13 mouse cellular contexts compared by ENCODE assay signal in genomic region chr9:109040906-109041305, GRCm38 (mm10). TPM values are rescaled to one million over a fixed set of nuclear protein-coding genes. Genes with fewer than 3 reads are reported as not detected.
DNase-seq lines count a peak whose midpoint lies in the region; ATAC-seq lines count a peak whose summit lies in the region.
"Had no signal": no experiment of that assay in that cellular context is flagged by ENCODE, and none has a peak within 500 bp of the region (broad histone marks: within the 10 kb centered on the region; RNA-seq: fewer than 3 reads in every experiment).

No protein-coding gene starts in this region.

- H3K4me3 ChIP-seq in heart, embryonic 12.5 days: peak overlapping the region; percentile 0; the same call in 1 of the 2 replicates
- peak overlapping the region; percentile 5; the same call in 1 of the 2 replicates for H3K4me3 ChIP-seq in heart, embryonic 16.5 days (ENCODE audit: low read length)
- H3K4me3 ChIP-seq in neural tube, embryonic 15.5 days (replicated peaks): no peak overlapping the region
- H3K4me3 ChIP-seq: hindbrain, embryonic 10.5 days had no signal

- intact Hi-C loops in heart, postnatal 25 days (cut with DNase I): no loop called here

- 0 out of 2 replicates have a peak, but pooled peaks cover 5% of the 10 kb centered on the region for H3K36me3 ChIP-seq in heart, embryonic 12.5 days
- no peaks in the 10 kb centered on the region for H3K36me3 ChIP-seq in heart, embryonic 16.5 days (ENCODE audit: control insufficient read depth, insufficient read depth)
- no peaks in the 10 kb centered on the region for H3K36me3 ChIP-seq in neural tube, embryonic 15.5 days
- H3K36me3 ChIP-seq: hindbrain, embryonic 10.5 days had no signal

- peak overlapping the region; percentile 5 for H3K9ac ChIP-seq in heart, embryonic 12.5 days
- peak overlapping the region; percentile 49 for H3K9ac ChIP-seq in heart, embryonic 16.5 days (ENCODE audit: low read length)
- no peak overlapping the region for H3K9ac ChIP-seq in neural tube, embryonic 15.5 days (replicated peaks)
- H3K9ac ChIP-seq: forebrain, postnatal 0 days had no signal

- ATAC-seq in heart, embryonic 12.5 days (ENCODE audit: insufficient number of reproducible peaks, low FRiP score): peak; percentile 60
- 0 out of 2 replicates have a peak, but pooled peaks have one; percentile 23 for ATAC-seq in heart, embryonic 16.5 days (replicated peaks; ENCODE audit: extremely low read depth, insufficient read depth, low FRiP score)
- ATAC-seq in neural tube, embryonic 15.5 days (ENCODE audit: low FRiP score): no peak; the same call in 1 of the 2 replicates
- ATAC-seq: forebrain, postnatal 0 days had no signal

- H3K4me2 ChIP-seq in heart, embryonic 12.5 days: peak overlapping the region; percentile 81
- H3K4me2 ChIP-seq in heart, embryonic 16.5 days (ENCODE audit: low read depth, low read length): peak overlapping the region; percentile 81
- H3K4me2 ChIP-seq in neural tube, embryonic 15.5 days: no peak overlapping the region

- DNase-seq in heart, postnatal 25 days (ENCODE audit: low spot score): no peak
- peak; percentile 61 for DNase-seq in kidney, postnatal 10 days
- DNase-seq in lung, postnatal 14 days: peak; percentile 46
- DNase-seq in ovary, adult 18-20 months (ENCODE audit: low spot score): no peak
- no peak for DNase-seq in adrenal gland, adult 18-20 months (ENCODE audit: low spot score in 2 of 2)
- DNase-seq: forebrain, postnatal 0 days; right cerebral cortex, postnatal 14 days; thymus, postnatal 4 days had no signal

- H3K9me3 ChIP-seq in heart, embryonic 12.5 days (replicated peaks): no peaks in the 10 kb centered on the region
- no peaks in the 10 kb centered on the region for H3K9me3 ChIP-seq in heart, embryonic 16.5 days (replicated peaks; ENCODE audit: control insufficient read depth, low read length)
- no peaks in the 10 kb centered on the region for H3K9me3 ChIP-seq in neural tube, embryonic 15.5 days (replicated peaks)
- H3K9me3 ChIP-seq: hindbrain, embryonic 10.5 days had no signal

- H3K27ac ChIP-seq in heart, embryonic 12.5 days (ENCODE audit: poor library complexity, severe bottlenecking): 0 out of 2 replicates have a peak overlapping the region, but pooled peaks have one; percentile 15
- H3K27ac ChIP-seq in heart, embryonic 16.5 days (ENCODE audit: low read length): no peak overlapping the region
- no peak overlapping the region for H3K27ac ChIP-seq in neural tube, embryonic 15.5 days (replicated peaks)
- H3K27ac ChIP-seq: hindbrain, embryonic 10.5 days had no signal

- WGBS in heart, embryonic 12.5 days: 27% methylated on average over 6 of the region's 6 CpGs
- WGBS in heart, embryonic 16.5 days: 22% methylated on average over 6 of the region's 6 CpGs
- 80% methylated on average over 6 of the region's 6 CpGs for WGBS in neural tube, embryonic 15.5 days

- peaks cover 37% of the 10 kb centered on the region for H3K4me1 ChIP-seq in heart, embryonic 12.5 days (replicated peaks)
- H3K4me1 ChIP-seq in heart, embryonic 16.5 days (ENCODE audit: control insufficient read depth, insufficient read depth, low read length): peaks cover 22% of the 10 kb centered on the region
- peaks cover 24% of the 10 kb centered on the region for H3K4me1 ChIP-seq in neural tube, embryonic 15.5 days

- H3K27me3 ChIP-seq in heart, embryonic 12.5 days (replicated peaks): no peaks in the 10 kb centered on the region
- H3K27me3 ChIP-seq in heart, embryonic 16.5 days (ENCODE audit: control insufficient read depth, insufficient read depth, low read length): no peaks in the 10 kb centered on the region
- H3K27me3 ChIP-seq in neural tube, embryonic 15.5 days (replicated peaks): no peaks in the 10 kb centered on the region
- H3K27me3 ChIP-seq: CH12.LX had no signal

RNA-seq across cellular contexts. Expression of gene Shisa5, which starts 2.5 kb away (rescaled TPM):
- polyA plus RNA-seq in heart, embryonic 12.5 days (2016; fragmentation: Nextera tagmentation; extraction: Ambion mirVana): 67.5 and 70.3 TPM in 2 replicates
- 10 to 100 TPM; 43.0 to 43.2 TPM for total RNA-seq in heart, postnatal 25 days (2021)
- 75.4 and 84.5 TPM in 2 replicates for polyA plus RNA-seq in heart, embryonic 16.5 days (2015; fragmentation: Nextera tagmentation; extraction: Ambion mirVana)
- total RNA-seq in adrenal gland, adult 18-20 months (2021): 100 to 1,000 TPM; 126 to 137 TPM
- polyA plus RNA-seq in neural tube, embryonic 15.5 days (2015; fragmentation: Nextera tagmentation; extraction: Ambion mirVana): 78.4 and 93.0 TPM in 2 replicates

RNA-seq across cellular contexts. Expression of gene Trex1, which starts 18.6 kb away (rescaled TPM):
- 5.8 and 7.1 TPM in 2 replicates for polyA plus RNA-seq in heart, embryonic 12.5 days (2016; fragmentation: Nextera tagmentation; extraction: Ambion mirVana)
- 10 to 100 TPM; 11.9 to 12.9 TPM for total RNA-seq in heart, postnatal 25 days (2021)
- polyA plus RNA-seq in heart, embryonic 16.5 days (2015; fragmentation: Nextera tagmentation; extraction: Ambion mirVana): 12.5 and 14.5 TPM in 2 replicates
- total RNA-seq in adrenal gland, adult 18-20 months (2021): 10 to 100 TPM; 15.8 to 21.6 TPM
- 13.9 and 15.6 TPM in 2 replicates for polyA plus RNA-seq in neural tube, embryonic 15.5 days (2015; fragmentation: Nextera tagmentation; extraction: Ambion mirVana)

RNA-seq across cellular contexts. Expression of gene Atrip, which starts 33.0 kb away (rescaled TPM):
- 17.9 and 19.6 TPM in 2 replicates for polyA plus RNA-seq in heart, embryonic 12.5 days (2016; fragmentation: Nextera tagmentation; extraction: Ambion mirVana)
- total RNA-seq in heart, postnatal 25 days (2021): 1 to 10 TPM; 6.7 to 7.1 TPM
- polyA plus RNA-seq in heart, embryonic 16.5 days (2015; fragmentation: Nextera tagmentation; extraction: Ambion mirVana): 15.6 and 17.3 TPM in 2 replicates
- 10 to 100 TPM; 14.7 to 15.2 TPM for total RNA-seq in adrenal gland, adult 18-20 months (2021)
- 32.8 TPM in 2 replicates for polyA plus RNA-seq in neural tube, embryonic 15.5 days (2015; fragmentation: Nextera tagmentation; extraction: Ambion mirVana)

RNA-seq across cellular contexts. Expression of gene Ccdc51, which starts 41.4 kb away (rescaled TPM):
- polyA plus RNA-seq in heart, embryonic 12.5 days (2016; fragmentation: Nextera tagmentation; extraction: Ambion mirVana): 14.6 and 16.3 TPM in 2 replicates
- 10 to 100 TPM; 11.5 to 12.2 TPM for total RNA-seq in heart, postnatal 25 days (2021)
- 14.7 and 15.9 TPM in 2 replicates for polyA plus RNA-seq in heart, embryonic 16.5 days (2015; fragmentation: Nextera tagmentation; extraction: Ambion mirVana)
- total RNA-seq in adrenal gland, adult 18-20 months (2021): 10 to 100 TPM; 11.8 to 12.6 TPM
- polyA plus RNA-seq in neural tube, embryonic 15.5 days (2015; fragmentation: Nextera tagmentation; extraction: Ambion mirVana): 12.2 and 13.7 TPM in 2 replicates

RNA-seq across cellular contexts. Expression of gene Tma7, which starts 41.5 kb away (rescaled TPM):
- 715 and 742 TPM in 2 replicates for polyA plus RNA-seq in heart, embryonic 12.5 days (2016; fragmentation: Nextera tagmentation; extraction: Ambion mirVana)
- total RNA-seq in heart, postnatal 25 days (2021): 100 to 1,000 TPM; 243 to 255 TPM
- 414 and 431 TPM in 2 replicates for polyA plus RNA-seq in heart, embryonic 16.5 days (2015; fragmentation: Nextera tagmentation; extraction: Ambion mirVana)
- total RNA-seq in adrenal gland, adult 18-20 months (2021): 100 to 1,000 TPM; 319 to 392 TPM
- polyA plus RNA-seq in neural tube, embryonic 15.5 days (2015; fragmentation: Nextera tagmentation; extraction: Ambion mirVana): 678 and 752 TPM in 2 replicates

Comparison
In these comparisons a context has a peak if more than half of its experiments do, and no peak if none do; other contexts are left out.
1. DNase-seq: peak in kidney, postnatal 10 days (single experiment) and lung, postnatal 14 days (single experiment); none in heart, postnatal 25 days (single experiment), ovary, adult 18-20 months (single experiment) and adrenal gland, adult 18-20 months (0 of 2).